8 mouse cellular contexts compared by ENCODE assay signal in the genomic region with DNA sequence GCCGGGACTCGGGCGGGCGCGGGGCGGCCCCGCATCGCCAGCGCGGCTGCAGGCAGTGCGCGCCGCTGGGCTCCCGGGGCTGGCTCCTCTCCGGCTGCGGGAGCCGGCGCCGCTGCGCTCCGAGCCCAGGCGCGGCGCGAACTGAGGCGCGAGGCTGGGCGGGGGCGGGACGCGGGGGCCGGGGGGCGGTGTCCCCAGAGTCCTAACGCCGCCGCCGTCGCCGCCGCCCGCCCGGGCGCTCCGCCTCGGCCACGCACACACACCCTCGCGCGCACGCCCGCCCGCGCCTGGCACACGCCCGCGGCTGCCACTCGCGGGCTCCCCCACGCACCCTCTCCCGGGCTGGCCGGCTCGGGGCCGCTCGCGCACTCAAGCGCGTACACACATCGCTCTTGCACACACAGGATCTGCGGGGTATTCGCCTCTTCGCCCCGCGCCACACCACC. TPM values are rescaled to one million over a fixed set of nuclear protein-coding genes. Genes with fewer than 3 reads are reported as not detected.
A peak's percentile ranks its signal among the peaks of the same experiment; 100 is the strongest.
DNase-seq lines count a peak whose midpoint lies in the region; ATAC-seq and TF ChIP-seq lines count a peak whose summit lies in the region.

TSS of gene Ptprt (minus strand) at position 207 of the 446 bp plus-strand sequence.

- no peak for TF ChIP-seq CTCF in E14TG2a.4 (conservative IDR thresholded peaks at IDR 0.05; ENCODE audit: low read length)

- H3K4me1 ChIP-seq in E14TG2a.4 (replicated peaks; ENCODE audit: low read depth, low read length), result peaks cover 42% of the 10 kb centered on the region
- peaks cover 25% of the 10 kb centered on the region for H3K4me1 ChIP-seq in embryonic facial prominence, embryonic 13.5 days
- peaks cover 4% of the 10 kb centered on the region; the same call in 1 of the 2 replicates for H3K4me1 ChIP-seq in intestine, embryonic 16.5 days (ENCODE audit: control insufficient read depth, insufficient read depth, low read length)
- no peaks in the 10 kb centered on the region for H3K4me1 ChIP-seq in liver, embryonic 16.5 days (ENCODE audit: control insufficient read depth, low read depth, low read length)
- H3K4me1 ChIP-seq in stomach, embryonic 15.5 days, result peaks cover 20% of the 10 kb centered on the region

- under 1% methylated on average over 67 of the region's 73 CpGs for WGBS in embryonic facial prominence, embryonic 13.5 days
- 1% methylated on average over 66 of the region's 73 CpGs for WGBS in intestine, embryonic 16.5 days
- WGBS in liver, embryonic 16.5 days (ENCODE audit: insufficient replicate concordance), result 1% methylated on average over 30 of the region's 73 CpGs
- WGBS in stomach, embryonic 15.5 days, result under 1% methylated on average over 21 of the region's 73 CpGs

- no peaks in the 10 kb centered on the region for H3K36me3 ChIP-seq in E14TG2a.4 (ENCODE audit: insufficient read depth, low read length)
- no peaks in the 10 kb centered on the region for H3K36me3 ChIP-seq in embryonic facial prominence, embryonic 13.5 days
- no peaks in the 10 kb centered on the region for H3K36me3 ChIP-seq in intestine, embryonic 16.5 days (ENCODE audit: control insufficient read depth, insufficient read depth, low read length)
- no peaks in the 10 kb centered on the region for H3K36me3 ChIP-seq in liver, embryonic 16.5 days (ENCODE audit: control insufficient read depth, insufficient read depth)
- no peaks in the 10 kb centered on the region for H3K36me3 ChIP-seq in stomach, embryonic 15.5 days

- H3K4me2 ChIP-seq in embryonic facial prominence, embryonic 13.5 days, result peak within 1 kb of the TSS; percentile 97
- peak within 1 kb of the TSS; percentile 93 for H3K4me2 ChIP-seq in intestine, embryonic 16.5 days (ENCODE audit: low read depth, low read length)
- H3K4me2 ChIP-seq in liver, embryonic 16.5 days (ENCODE audit: low read depth, low read length), result peak within 1 kb of the TSS; percentile 34
- peak within 1 kb of the TSS; percentile 96 for H3K4me2 ChIP-seq in stomach, embryonic 15.5 days

- no peak within 1 kb of the TSS for H3K27ac ChIP-seq in embryonic facial prominence, embryonic 13.5 days
- H3K27ac ChIP-seq in intestine, embryonic 16.5 days (ENCODE audit: low read length), result no peak within 1 kb of the TSS
- H3K27ac ChIP-seq in liver, embryonic 16.5 days (ENCODE audit: low read length), result no peak within 1 kb of the TSS
- no peak within 1 kb of the TSS for H3K27ac ChIP-seq in stomach, embryonic 15.5 days

- peaks cover 1% of the 10 kb centered on the region for H3K9me3 ChIP-seq in E14TG2a.4 (ENCODE audit: low read length)
- H3K9me3 ChIP-seq in embryonic facial prominence, embryonic 13.5 days, result no peaks in the 10 kb centered on the region
- H3K9me3 ChIP-seq in intestine, embryonic 16.5 days (ENCODE audit: control insufficient read depth, low read length), result no peaks in the 10 kb centered on the region
- H3K9me3 ChIP-seq in liver, embryonic 16.5 days (replicated peaks; ENCODE audit: control insufficient read depth, low read length), result no peaks in the 10 kb centered on the region
- no peaks in the 10 kb centered on the region for H3K9me3 ChIP-seq in stomach, embryonic 15.5 days

- H3K9ac ChIP-seq in embryonic facial prominence, embryonic 13.5 days, result peak within 1 kb of the TSS; percentile 67
- H3K9ac ChIP-seq in intestine, embryonic 16.5 days (ENCODE audit: low read depth, low read length), result peak within 1 kb of the TSS; percentile 27; the same call in 1 of the 2 replicates
- no peak within 1 kb of the TSS for H3K9ac ChIP-seq in liver, embryonic 16.5 days (ENCODE audit: low read depth, low read length)
- no peak within 1 kb of the TSS for H3K9ac ChIP-seq in stomach, embryonic 15.5 days

- H3K27me3 ChIP-seq in E14TG2a.4 (ENCODE audit: insufficient read depth, low read length), result peaks cover 78% of the 10 kb centered on the region
- H3K27me3 ChIP-seq in embryonic facial prominence, embryonic 13.5 days, result peaks cover 81% of the 10 kb centered on the region
- peaks cover 50% of the 10 kb centered on the region for H3K27me3 ChIP-seq in intestine, embryonic 16.5 days (replicated peaks; ENCODE audit: control insufficient read depth, insufficient read depth, low read length)
- H3K27me3 ChIP-seq in liver, embryonic 16.5 days (ENCODE audit: control insufficient read depth, insufficient read depth, low read depth, low read length), result peaks cover 46% of the 10 kb centered on the region
- H3K27me3 ChIP-seq in stomach, embryonic 15.5 days (replicated peaks), result peaks cover 43% of the 10 kb centered on the region

- 0 out of 2 replicates have a peak, but pooled peaks have one; percentile 35 for ATAC-seq in embryonic facial prominence, embryonic 13.5 days (ENCODE audit: insufficient number of reproducible peaks, insufficient read depth, low FRiP score, low TSS enrichment, low read depth)
- peak; percentile 45; the same call in 1 of the 2 replicates for ATAC-seq in intestine, embryonic 16.5 days
- ATAC-seq in liver, embryonic 16.5 days (ENCODE audit: low read depth), result no peak
- ATAC-seq in stomach, embryonic 15.5 days (ENCODE audit: insufficient read depth, low FRiP score, low read depth), result peak; percentile 3; the same call in 1 of the 2 replicates

- peak; percentile 5 for DNase-seq in adrenal gland, postnatal 14 days
- no peak for DNase-seq in adrenal gland, adult 18-20 months (ENCODE audit: low spot score in 2 of 2)
- no peak for DNase-seq in gastrocnemius, postnatal 25 days

- H3K4me3 ChIP-seq in E14TG2a.4 (replicated peaks; ENCODE audit: low read length), result peak within 1 kb of the TSS; percentile 79
- peak within 1 kb of the TSS; percentile 56 for H3K4me3 ChIP-seq in embryonic facial prominence, embryonic 13.5 days
- H3K4me3 ChIP-seq in intestine, embryonic 16.5 days (ENCODE audit: low read length), result peak within 1 kb of the TSS; percentile 52
- peak within 1 kb of the TSS; percentile 21; the same call in 1 of the 2 replicates for H3K4me3 ChIP-seq in liver, embryonic 16.5 days (ENCODE audit: low read depth, low read length)
- peak within 1 kb of the TSS; percentile 44 for H3K4me3 ChIP-seq in stomach, embryonic 15.5 days (replicated peaks)

RNA-seq across cellular contexts. Expression of gene Ptprt, which starts in this region (rescaled TPM):
- 0.53 and 0.89 TPM in 2 replicates for total RNA-seq in adrenal gland, postnatal 14 days (2021)
- under 1 TPM; 0.03 TPM for total RNA-seq in adrenal gland, adult 18-20 months (2021)
- polyA plus RNA-seq in embryonic facial prominence, embryonic 13.5 days (2015; fragmentation: Nextera tagmentation; extraction: Ambion mirVana), result 0.93 and 1.3 TPM in 2 replicates
- 0.84 and 1.2 TPM in 2 replicates for polyA plus RNA-seq in intestine, embryonic 16.5 days (2015; fragmentation: Nextera tagmentation; extraction: Ambion mirVana)
- 0.05 and 0.08 TPM in 2 replicates for polyA plus RNA-seq in liver, embryonic 16.5 days (2015; fragmentation: Nextera tagmentation; extraction: Ambion mirVana)
- 0.44 and 1.0 TPM in 2 replicates for polyA plus RNA-seq in stomach, embryonic 15.5 days (2015; fragmentation: Nextera tagmentation; extraction: Ambion mirVana)
- total RNA-seq in gastrocnemius, postnatal 25 days (2021), result under 1 TPM; 0.46 to 0.59 TPM

Comparison
In these comparisons a context has a peak if more than half of its experiments do, and no peak if none do; other contexts are left out.
1. Peak in DNase-seq in adrenal gland, postnatal 14 days; RNA of the gene not detected or under 1 TPM.
2. H3K4me3 ChIP-seq: peak in every context shown above with its lines; median percentile 79 in E14TG2a.4; 56 in embryonic facial prominence, embryonic 13.5 days; 52 in intestine, embryonic 16.5 days; 44 in stomach, embryonic 15.5 days; 21 in liver, embryonic 16.5 days.
3. H3K4me2 ChIP-seq: peak in every context shown above with its lines; median percentile 97 in embryonic facial prominence, embryonic 13.5 days; 96 in stomach, embryonic 15.5 days; 93 in intestine, embryonic 16.5 days; 34 in liver, embryonic 16.5 days.
4. H3K9ac ChIP-seq: peak in embryonic facial prominence, embryonic 13.5 days (single experiment) and intestine, embryonic 16.5 days (single experiment); none in liver, embryonic 16.5 days (single experiment) and stomach, embryonic 15.5 days (single experiment).